Mouse (Mus musculus): Measurements from ENCODE around the gene Sprr2i. TPM values are rescaled to one million over a fixed set of nuclear protein-coding genes. Genes with fewer than 3 reads are reported as not detected.

The Sprr2i gene
- not detected in 2 replicates for polyA plus RNA-seq (2014; fragmentation: Nextera tagmentation; extraction: Ambion mirVana)

DNA sequence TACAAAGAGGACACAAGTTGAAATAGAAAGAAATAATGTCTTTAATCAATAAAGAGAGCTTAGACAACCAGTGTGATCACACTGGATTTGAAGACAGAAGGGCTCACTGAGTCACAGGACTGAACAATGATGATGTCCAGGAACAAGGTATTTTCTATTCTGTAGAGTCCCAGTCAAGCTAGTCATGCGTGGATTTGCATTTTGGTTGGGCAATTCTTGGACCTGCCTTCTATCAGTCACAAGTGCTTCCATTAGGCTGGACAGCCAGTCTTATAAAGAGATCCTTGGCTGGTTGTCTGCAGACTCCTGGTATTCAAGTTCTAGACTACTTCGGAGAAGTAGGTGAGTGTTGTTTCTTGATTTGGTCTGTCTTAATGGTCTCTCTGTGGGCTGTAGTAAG lies at the start of gene Sprr2i:
TSS of gene Sprr2i (plus strand) at position 301 of the 400 bp plus-strand sequence.
- Histone ChIP-seq H3K4me2 (ENCODE audit: low read depth, low read length) (no peak within 1 kb of the TSS), H3K4me3 (ENCODE audit: low read depth, low read length) (no peak within 1 kb of the TSS), H3K9ac (ENCODE audit: low read depth, low read length) (no peak within 1 kb of the TSS), H3K36me3 (ENCODE audit: control insufficient read depth, insufficient read depth, low read length) (no peaks in the 10 kb centered on the region), H3K27me3 (replicated peaks; ENCODE audit: control insufficient read depth, insufficient read depth, low read length) (no peaks in the 10 kb centered on the region), H3K4me1 (ENCODE audit: control insufficient read depth, insufficient read depth, low read length) (no peaks in the 10 kb centered on the region), H3K27ac (replicated peaks; ENCODE audit: low read depth, low read length) (no peak within 1 kb of the TSS), H3K9me3 (ENCODE audit: control insufficient read depth, low read length) (no peaks in the 10 kb centered on the region)
- 90% methylated on average over 2 of the region's 2 CpGs for WGBS
- DNase-seq (ENCODE audit: low spot score) (no peak), ATAC-seq (ENCODE audit: low read depth) (no peak)

DNA sequence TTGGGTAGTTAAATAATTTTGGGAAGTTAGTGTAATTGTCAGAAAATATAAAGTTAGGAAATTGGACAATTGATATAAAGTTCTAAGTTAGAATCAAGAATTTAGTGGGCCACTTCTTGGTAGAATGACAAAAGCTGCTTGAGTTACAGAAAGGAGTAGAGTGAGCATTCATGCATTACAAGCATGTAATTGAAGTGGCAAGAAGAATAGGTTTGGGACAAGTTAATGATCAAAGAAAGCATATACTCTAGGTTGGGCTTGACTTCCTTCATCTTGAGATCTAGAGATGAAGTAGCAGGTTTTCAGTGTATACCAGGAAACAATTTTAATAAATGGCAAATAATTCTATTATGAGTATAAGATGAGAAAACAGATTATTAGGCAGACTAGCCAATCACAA lies 46.2 kb upstream of the Sprr2i start:
- DNase-seq (ENCODE audit: low spot score) (no peak), ATAC-seq (ENCODE audit: low read depth) (no peak)
- Histone ChIP-seq H3K4me3 (ENCODE audit: low read depth, low read length) (no peak overlapping the region), H3K4me1 (ENCODE audit: control insufficient read depth, insufficient read depth, low read length) (no peaks in the 10 kb centered on the region), H3K9me3 (ENCODE audit: control insufficient read depth, low read length) (no peaks in the 10 kb centered on the region), H3K9ac (ENCODE audit: low read depth, low read length) (no peak overlapping the region), H3K27me3 (replicated peaks; ENCODE audit: control insufficient read depth, insufficient read depth, low read length) (no peaks in the 10 kb centered on the region), H3K36me3 (ENCODE audit: control insufficient read depth, insufficient read depth, low read length) (no peaks in the 10 kb centered on the region), H3K27ac (replicated peaks; ENCODE audit: low read depth, low read length) (no peak overlapping the region), H3K4me2 (ENCODE audit: low read depth, low read length) (no peak overlapping the region)

DNA sequence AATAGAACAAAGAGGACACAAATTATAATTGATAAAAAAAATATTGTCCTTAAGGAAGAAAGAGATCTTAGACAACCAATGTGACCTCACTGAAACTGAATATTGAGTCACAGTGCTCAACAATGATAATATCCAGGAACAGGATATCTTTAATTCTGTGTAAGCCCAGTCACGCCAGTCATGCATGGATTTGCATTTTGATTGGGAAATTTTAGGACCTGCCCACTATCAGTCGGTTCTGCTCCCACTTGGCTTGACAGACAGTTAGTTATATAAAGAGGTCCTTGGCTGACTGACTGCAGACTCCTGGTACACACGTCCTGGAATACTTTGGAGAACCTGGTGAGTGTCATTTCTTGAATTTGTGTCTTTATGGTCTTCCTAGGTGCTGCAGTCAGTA lies 42.9 kb upstream of the Sprr2i start, which contains the start of gene Sprr2f:
TSS of gene Sprr2f (plus strand) at position 301 of the 400 bp plus-strand sequence.
- no peak within 1 kb of the TSS for H3K9ac ChIP-seq (ENCODE audit: low read depth, low read length)
- DNase-seq (ENCODE audit: low spot score), result no peak
- H3K9me3 ChIP-seq (ENCODE audit: control insufficient read depth, low read length), result no peaks in the 10 kb centered on the region
- no peak within 1 kb of the TSS for H3K4me3 ChIP-seq (ENCODE audit: low read depth, low read length)
- 59% methylated on average over 3 of the region's 3 CpGs for WGBS
- H3K36me3 ChIP-seq (ENCODE audit: control insufficient read depth, insufficient read depth, low read length), result no peaks in the 10 kb centered on the region
- H3K4me1 ChIP-seq (ENCODE audit: control insufficient read depth, insufficient read depth, low read length), result no peaks in the 10 kb centered on the region
- ATAC-seq (ENCODE audit: low read depth), result no peak
- H3K27ac ChIP-seq (replicated peaks; ENCODE audit: low read depth, low read length), result no peak within 1 kb of the TSS
- H3K27me3 ChIP-seq (replicated peaks; ENCODE audit: control insufficient read depth, insufficient read depth, low read length), result no peaks in the 10 kb centered on the region
- no peak within 1 kb of the TSS for H3K4me2 ChIP-seq (ENCODE audit: low read depth, low read length)

DNA sequence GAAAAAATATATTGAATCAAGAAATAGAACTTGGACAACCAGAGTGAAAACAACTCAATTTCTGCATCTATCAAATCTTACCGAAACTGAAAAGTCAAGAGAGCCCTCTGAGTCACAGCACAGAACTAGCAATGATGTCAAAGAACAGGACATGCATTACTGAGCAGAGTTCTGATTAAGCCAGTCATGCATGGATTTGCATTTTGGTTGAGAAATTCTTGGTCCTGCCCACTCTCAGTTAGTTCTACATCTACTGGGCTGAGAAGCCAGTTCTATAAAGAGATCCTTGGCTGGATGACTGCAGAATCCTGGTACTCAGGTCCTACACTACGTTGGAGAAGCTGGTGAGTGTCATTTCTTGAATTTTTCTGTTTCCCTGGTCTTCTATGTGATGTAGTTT lies 34.2 kb upstream of the Sprr2i start:
- no peak overlapping the region for H3K4me3 ChIP-seq (ENCODE audit: low read depth, low read length)
- H3K4me1 ChIP-seq (ENCODE audit: control insufficient read depth, insufficient read depth, low read length), result no peaks in the 10 kb centered on the region
- no peak overlapping the region for H3K9ac ChIP-seq (ENCODE audit: low read depth, low read length)
- no peaks in the 10 kb centered on the region for H3K9me3 ChIP-seq (ENCODE audit: control insufficient read depth, low read length)
- 81% methylated on average over 2 of the region's 2 CpGs for WGBS
- no peaks in the 10 kb centered on the region for H3K36me3 ChIP-seq (ENCODE audit: control insufficient read depth, insufficient read depth, low read length)
- H3K27ac ChIP-seq (replicated peaks; ENCODE audit: low read depth, low read length), result no peak overlapping the region
- ATAC-seq (ENCODE audit: low read depth) (no peak), DNase-seq (ENCODE audit: low spot score) (no peak)
- H3K27me3 ChIP-seq (replicated peaks; ENCODE audit: control insufficient read depth, insufficient read depth, low read length), result no peaks in the 10 kb centered on the region
- no peak overlapping the region for H3K4me2 ChIP-seq (ENCODE audit: low read depth, low read length)

DNA sequence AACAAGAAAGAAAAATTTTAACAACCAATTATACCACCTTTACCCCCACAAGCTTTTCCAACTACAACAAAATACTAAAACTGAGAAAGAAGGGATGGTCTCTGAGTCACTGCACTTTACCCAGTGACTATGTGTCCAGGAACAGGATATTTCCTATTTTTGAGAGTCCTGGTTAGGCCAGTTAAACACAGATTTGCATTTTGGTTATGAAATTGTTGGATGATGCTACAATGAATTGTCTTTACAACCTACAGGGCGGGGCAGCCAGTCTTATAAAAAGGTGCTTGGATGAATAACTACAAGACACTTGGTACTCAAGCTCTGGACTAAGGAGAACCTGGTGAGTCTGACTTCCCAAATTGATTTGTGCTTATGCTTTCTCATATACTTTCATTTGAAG lies 22.4 kb upstream of the Sprr2i start, which contains the start of gene Sprr2h:
TSS of gene Sprr2h (plus strand) at position 301 of the 400 bp plus-strand sequence.
- WGBS, result 81% methylated on average over 1 of the region's 1 CpGs
- no peak for ATAC-seq (ENCODE audit: low read depth)
- H3K27ac ChIP-seq (replicated peaks; ENCODE audit: low read depth, low read length), result no peak within 1 kb of the TSS

DNA sequence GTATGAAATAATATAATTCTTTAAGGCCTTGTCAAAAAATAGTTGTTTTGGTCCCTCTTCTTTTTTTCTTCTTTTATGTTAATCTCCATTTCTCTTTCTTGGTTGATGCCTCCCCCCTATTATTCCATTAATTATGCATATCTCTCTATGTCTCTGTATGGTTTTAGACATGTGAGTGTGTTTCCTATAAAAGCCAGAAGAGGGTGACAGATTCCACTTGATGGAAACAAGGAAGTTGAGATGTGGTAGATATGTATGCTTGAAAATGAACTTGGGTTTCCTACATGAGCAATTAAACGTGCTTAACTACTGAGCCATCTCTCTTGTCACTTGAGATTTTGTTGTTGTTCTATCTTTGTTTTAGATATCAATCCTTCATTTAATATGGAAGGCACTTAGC lies 13.5 kb upstream of the Sprr2i start:
- Histone ChIP-seq H3K4me2 (ENCODE audit: low read depth, low read length) (no peak overlapping the region), H3K9ac (ENCODE audit: low read depth, low read length) (no peak overlapping the region), H3K4me1 (ENCODE audit: control insufficient read depth, insufficient read depth, low read length) (no peaks in the 10 kb centered on the region), H3K4me3 (ENCODE audit: low read depth, low read length) (no peak overlapping the region), H3K27me3 (replicated peaks; ENCODE audit: control insufficient read depth, insufficient read depth, low read length) (no peaks in the 10 kb centered on the region), H3K36me3 (ENCODE audit: control insufficient read depth, insufficient read depth, low read length) (no peaks in the 10 kb centered on the region), H3K9me3 (ENCODE audit: control insufficient read depth, low read length) (no peaks in the 10 kb centered on the region), H3K27ac (replicated peaks; ENCODE audit: low read depth, low read length) (no peak overlapping the region)
- DNase-seq (ENCODE audit: low spot score), result peak; percentile 1
- WGBS, result 41% methylated on average over 1 of the region's 1 CpGs
- no peak for ATAC-seq (ENCODE audit: low read depth)

More for the DNA sequence above, 22.4 kb upstream of the Sprr2i start, which contains the start of gene Sprr2h:
- Histone ChIP-seq H3K4me3 (ENCODE audit: low read depth, low read length) (no peak within 1 kb of the TSS), H3K27me3 (replicated peaks; ENCODE audit: control insufficient read depth, insufficient read depth, low read length) (no peaks in the 10 kb centered on the region), H3K4me2 (ENCODE audit: low read depth, low read length) (no peak within 1 kb of the TSS), H3K36me3 (ENCODE audit: control insufficient read depth, insufficient read depth, low read length) (no peaks in the 10 kb centered on the region), H3K9ac (ENCODE audit: low read depth, low read length) (no peak within 1 kb of the TSS), H3K9me3 (ENCODE audit: control insufficient read depth, low read length) (no peaks in the 10 kb centered on the region), H3K4me1 (ENCODE audit: control insufficient read depth, insufficient read depth, low read length) (no peaks in the 10 kb centered on the region)
- DNase-seq (ENCODE audit: low spot score), result no peak

DNA sequence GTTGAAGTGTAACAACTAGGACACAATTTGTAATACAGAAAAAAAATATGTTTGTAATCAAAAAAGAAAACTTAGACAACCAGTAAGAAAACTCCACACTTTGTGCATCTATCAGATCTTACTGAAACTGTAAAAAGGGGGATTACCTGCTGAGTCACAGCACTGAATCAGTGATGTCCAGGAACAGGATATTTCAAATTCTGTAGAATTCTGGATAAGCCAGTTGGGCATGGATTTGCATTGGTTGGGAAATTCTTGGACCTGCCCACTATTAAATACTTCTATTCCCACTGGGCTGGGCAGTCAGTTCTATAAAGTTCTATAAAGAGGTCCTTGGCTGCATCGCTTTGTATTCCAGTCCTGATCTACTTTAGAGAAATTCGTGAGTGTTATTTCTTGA lies 10.0 kb downstream of the Sprr2i start, which contains the start of gene Sprr2j-ps:
TSS of gene Sprr2j-ps (plus strand) at position 301 of the 400 bp plus-strand sequence.
- H3K4me2 ChIP-seq (ENCODE audit: low read depth, low read length), result no peak within 1 kb of the TSS
- no peak for DNase-seq (ENCODE audit: low spot score)

DNA sequence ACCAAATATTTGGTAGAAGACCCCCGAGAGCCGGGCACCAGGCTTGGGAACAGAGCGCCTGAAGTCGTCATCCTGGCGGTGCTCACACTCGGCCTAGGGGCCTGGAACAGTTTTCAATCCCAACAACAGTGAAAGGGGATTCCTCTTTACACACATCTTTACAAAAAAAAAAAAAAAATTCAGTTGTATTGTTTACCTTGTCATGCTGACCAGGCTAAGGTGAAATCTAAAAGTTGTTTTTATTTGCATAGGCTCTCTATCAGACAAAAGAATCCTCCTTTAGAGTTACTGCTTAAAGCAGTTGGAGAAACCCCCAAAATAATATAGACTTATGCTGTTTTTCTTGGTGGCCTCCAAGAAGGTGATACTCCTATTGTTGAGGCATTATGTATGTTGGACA lies 21.5 kb downstream of the Sprr2i start, which contains the start of gene Gm9774:
TSS of gene Gm9774 (minus strand) at position 101 of the 400 bp plus-strand sequence.
- 94% methylated on average over 6 of the region's 6 CpGs for WGBS
- Histone ChIP-seq H3K4me1 (ENCODE audit: control insufficient read depth, insufficient read depth, low read length) (no peaks in the 10 kb centered on the region), H3K9ac (ENCODE audit: low read depth, low read length) (no peak within 1 kb of the TSS), H3K36me3 (ENCODE audit: control insufficient read depth, insufficient read depth, low read length) (no peaks in the 10 kb centered on the region), H3K27ac (replicated peaks; ENCODE audit: low read depth, low read length) (no peak within 1 kb of the TSS), H3K9me3 (ENCODE audit: control insufficient read depth, low read length) (no peaks in the 10 kb centered on the region), H3K27me3 (replicated peaks; ENCODE audit: control insufficient read depth, insufficient read depth, low read length) (no peaks in the 10 kb centered on the region), H3K4me2 (ENCODE audit: low read depth, low read length) (no peak within 1 kb of the TSS), H3K4me3 (ENCODE audit: low read depth, low read length) (no peak within 1 kb of the TSS)
- no peak for DNase-seq (ENCODE audit: low spot score)
- ATAC-seq (ENCODE audit: low read depth), result no peak

More for the DNA sequence above, 10.0 kb downstream of the Sprr2i start, which contains the start of gene Sprr2j-ps:
- no peak for ATAC-seq (ENCODE audit: low read depth)
- Histone ChIP-seq H3K4me1 (ENCODE audit: control insufficient read depth, insufficient read depth, low read length) (no peaks in the 10 kb centered on the region), H3K9ac (ENCODE audit: low read depth, low read length) (no peak within 1 kb of the TSS), H3K27ac (replicated peaks; ENCODE audit: low read depth, low read length) (no peak within 1 kb of the TSS), H3K4me3 (ENCODE audit: low read depth, low read length) (no peak within 1 kb of the TSS), H3K27me3 (replicated peaks; ENCODE audit: control insufficient read depth, insufficient read depth, low read length) (no peaks in the 10 kb centered on the region), H3K9me3 (ENCODE audit: control insufficient read depth, low read length) (no peaks in the 10 kb centered on the region), H3K36me3 (ENCODE audit: control insufficient read depth, insufficient read depth, low read length) (no peaks in the 10 kb centered on the region)
- WGBS, result 93% methylated on average over 2 of the region's 2 CpGs

DNA sequence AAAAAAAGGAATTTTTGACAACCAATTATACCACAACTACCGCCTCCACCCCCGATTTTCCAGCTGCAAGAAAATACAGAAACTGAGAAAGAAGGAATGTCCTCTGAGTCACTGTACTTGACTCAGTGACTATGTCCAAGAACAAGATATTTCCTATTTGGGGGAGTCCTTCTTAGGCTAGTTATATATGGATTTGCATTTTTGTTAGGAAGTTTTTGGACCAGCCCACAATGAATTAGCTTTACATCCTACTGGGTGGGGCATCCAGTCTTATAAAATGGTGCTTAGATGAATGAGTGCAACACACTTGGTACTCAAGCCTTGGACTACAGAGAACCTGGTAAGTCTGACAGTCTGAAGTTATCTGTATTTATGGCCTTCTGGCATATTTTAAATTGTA lies 24.5 kb downstream of the Sprr2i start, which contains the start of gene Sprr2k:
TSS of gene Sprr2k (plus strand) at position 301 of the 400 bp plus-strand sequence.
- ATAC-seq (ENCODE audit: low read depth), result no peak
- Histone ChIP-seq H3K27ac (replicated peaks; ENCODE audit: low read depth, low read length) (no peak within 1 kb of the TSS), H3K36me3 (ENCODE audit: control insufficient read depth, insufficient read depth, low read length) (no peaks in the 10 kb centered on the region), H3K4me1 (ENCODE audit: control insufficient read depth, insufficient read depth, low read length) (no peaks in the 10 kb centered on the region), H3K9ac (ENCODE audit: low read depth, low read length) (no peak within 1 kb of the TSS), H3K4me2 (ENCODE audit: low read depth, low read length) (no peak within 1 kb of the TSS), H3K9me3 (ENCODE audit: control insufficient read depth, low read length) (no peaks in the 10 kb centered on the region), H3K4me3 (ENCODE audit: low read depth, low read length) (no peak within 1 kb of the TSS), H3K27me3 (replicated peaks; ENCODE audit: control insufficient read depth, insufficient read depth, low read length) (no peaks in the 10 kb centered on the region)
- no peak for DNase-seq (ENCODE audit: low spot score)
- 72% methylated on average over 2 of the region's 2 CpGs for WGBS
